Mouse (Mus musculus) urinary bladder, postnatal 10 days (tissue): Measurements from ENCODE around the gene Id2.

ENCODE experiments used
- DNase-seq: peaks from one replicate; pipeline ENCODE4 v3.0.0; 2022; ENCODE audit warnings: low spot score

Id2 gene

GRCm38 (mm10) chr12:25097052-25097209 is at the start of gene Id2:
Id2 (minus strand) TSS chr12:25097140.
- no peak for DNase-seq

- DNase-seq: no peak
Measured at GRCm38 (mm10) chr12:25145344-25145698, 48.4 kb upstream of the Id2 start.

GRCm38 (mm10) chr12:25144591-25145343 is 47.8 kb upstream of the Id2 start:
- no peak for DNase-seq

GRCm38 (mm10) chr12:25143492-25143891 is 46.6 kb upstream of the Id2 start:
- DNase-seq: no peak

- DNase-seq: no peak
Measured at GRCm38 (mm10) chr12:25142251-25142650, 45.3 kb upstream of the Id2 start.

GRCm38 (mm10) chr12:25141311-25141710 is 44.4 kb upstream of the Id2 start:
- DNase-seq: no peak

- no peak for DNase-seq
Measured at GRCm38 (mm10) chr12:25140115-25140514, 43.2 kb upstream of the Id2 start.

GRCm38 (mm10) chr12:25138616-25139015 is 41.7 kb upstream of the Id2 start:
- no peak for DNase-seq

GRCm38 (mm10) chr12:25132046-25132445 is 35.1 kb upstream of the Id2 start:
- no peak for DNase-seq

- no peak for DNase-seq
Measured at GRCm38 (mm10) chr12:25127629-25128028, 30.7 kb upstream of the Id2 start.

GRCm38 (mm10) chr12:25126228-25126627 is 29.3 kb upstream of the Id2 start:
- no peak for DNase-seq

- DNase-seq: no peak
Measured at GRCm38 (mm10) chr12:25125239-25125776, 28.4 kb upstream of the Id2 start.

- DNase-seq: no peak
Measured at GRCm38 (mm10) chr12:25124431-25125238, 27.7 kb upstream of the Id2 start.

- no peak for DNase-seq
Measured at GRCm38 (mm10) chr12:25120753-25121152, 23.8 kb upstream of the Id2 start.

- DNase-seq: no peak
Measured at GRCm38 (mm10) chr12:25119278-25119677, 22.3 kb upstream of the Id2 start.

- DNase-seq: no peak
Measured at GRCm38 (mm10) chr12:25117856-25118511, 21.0 kb upstream of the Id2 start.

GRCm38 (mm10) chr12:25116126-25116525 is 19.2 kb upstream of the Id2 start:
- no peak for DNase-seq

- DNase-seq: no peak
Measured at GRCm38 (mm10) chr12:25114426-25114825, 17.5 kb upstream of the Id2 start.

- no peak for DNase-seq
Measured at GRCm38 (mm10) chr12:25113357-25113756, 16.4 kb upstream of the Id2 start.

GRCm38 (mm10) chr12:25112806-25113205 is 15.9 kb upstream of the Id2 start:
- DNase-seq: no peak

GRCm38 (mm10) chr12:25110682-25111078 is 13.7 kb upstream of the Id2 start:
- no peak for DNase-seq

GRCm38 (mm10) chr12:25109971-25110681 is 13.2 kb upstream of the Id2 start:
- DNase-seq: no peak

- DNase-seq: no peak
Measured at GRCm38 (mm10) chr12:25108865-25109264, 11.9 kb upstream of the Id2 start.
